Mouse (Mus musculus) myocyte (in vitro differentiated cells): Measurements from ENCODE around the gene Strada. TPM values are rescaled to one million over a fixed set of nuclear protein-coding genes. Genes with fewer than 3 reads are reported as not detected.

Source experiments
- H3K27me3 ChIP-seq: one replicate; pipeline ENCODE4 v1.6.1; 2011; ENCODE audit not compliant: control insufficient read depth, insufficient read depth, insufficient read length
- H3K36me3 ChIP-seq: one replicate; pipeline ENCODE4 v1.6.1; 2011; ENCODE audit not compliant: control insufficient read depth, insufficient read depth
- H3K4me2 ChIP-seq: one replicate; pipeline ENCODE4 v1.6.1; 2011; ENCODE audit warnings: low read depth, control low read depth
- H3K4me3 ChIP-seq: one replicate; pipeline ENCODE4 v1.5.1; 2011; ENCODE audit warnings: mild to moderate bottlenecking, control low read depth, moderate library complexity
- H3K79me2 ChIP-seq: one replicate; pipeline ENCODE4 v1.6.1; 2011; ENCODE audit not compliant: control insufficient read depth, insufficient read depth
- H3ac ChIP-seq: one replicate; pipeline ENCODE4 v1.6.1; 2011; ENCODE audit not compliant: control insufficient read depth, insufficient read length
- CEBPB ChIP-seq: IDR thresholded peaks from 2 replicates; pipeline ENCODE4 v1.6.1; 2011; ENCODE audit warnings: mild to moderate bottlenecking, moderate library complexity; ENCODE audit not compliant: poor library complexity, insufficient read depth, severe bottlenecking
- E2F4 ChIP-seq: IDR thresholded peaks from one replicate; pipeline ENCODE4 v1.6.1; 2011; ENCODE audit warnings: mild to moderate bottlenecking, control low read depth, moderate library complexity; ENCODE audit not compliant: insufficient read depth
- MAX ChIP-seq: IDR thresholded peaks from one replicate; pipeline ENCODE4 v1.6.1; 2011; ENCODE audit warnings: low read depth, mild to moderate bottlenecking, control low read depth
- MYOD1 ChIP-seq, 3 experiments: IDR thresholded peaks; one replicate each; pipeline ENCODE4 v1.6.1; 2011; ENCODE audit warnings: control low read depth in 2 of 3, low read depth in 2 of 3, mild to moderate bottlenecking in 2 of 3, moderate library complexity in 1 of 3; ENCODE audit not compliant: insufficient read length in 2 of 3, control insufficient read depth in 1 of 3
- MYOG ChIP-seq, 3 experiments: IDR thresholded peaks; one replicate each; pipeline ENCODE4 v1.6.1; 2011; ENCODE audit warnings: control low read depth in 2 of 3, low read depth in 2 of 3, mild to moderate bottlenecking in 2 of 3; ENCODE audit not compliant: insufficient read length in 2 of 3, control insufficient read depth in 1 of 3, insufficient read depth in 1 of 3
- POLR2A ChIP-seq: IDR thresholded peaks from one replicate; pipeline ENCODE4 v1.6.1; 2011; ENCODE audit warnings: low read depth, mild to moderate bottlenecking, control low read depth, moderate library complexity; ENCODE audit not compliant: insufficient read length
- POLR2AphosphoS2 ChIP-seq: IDR thresholded peaks from one replicate; pipeline ENCODE4 v1.6.1; 2011; ENCODE audit warnings: low read depth, control low read depth; ENCODE audit not compliant: insufficient read length
- REST ChIP-seq: IDR thresholded peaks from one replicate; pipeline ENCODE4 v1.6.1; 2011; ENCODE audit warnings: mild to moderate bottlenecking, control low read depth, moderate library complexity; ENCODE audit not compliant: insufficient read depth, insufficient read length
- SRF ChIP-seq: IDR thresholded peaks from one replicate; pipeline ENCODE4 v1.6.1; 2011; ENCODE audit warnings: low read depth; ENCODE audit not compliant: control insufficient read depth, insufficient read length
- TCF12 ChIP-seq: IDR thresholded peaks from one replicate; pipeline ENCODE4 v1.6.1; 2011; ENCODE audit warnings: mild to moderate bottlenecking, control low read depth; ENCODE audit not compliant: poor library complexity, insufficient read depth, severe bottlenecking
- TCF3 ChIP-seq: IDR thresholded peaks from one replicate; pipeline ENCODE4 v1.6.1; 2011; ENCODE audit warnings: low read depth, control low read depth; ENCODE audit not compliant: insufficient read length
- USF1 ChIP-seq: IDR thresholded peaks from one replicate; pipeline ENCODE4 v1.6.1; 2011; ENCODE audit warnings: low read depth, mild to moderate bottlenecking, control low read depth, moderate library complexity
- polyA plus RNA-seq: library from polyadenylated mRNA; unstranded; fragments of >200 nt; fragmentation: generic; extraction: Trizol; gene quantifications from one replicate; pipeline ENCODE4 v1.2.1, GENCODE M21; 2012; ENCODE audit warnings: missing spikeins

Gene Strada
- polyA plus RNA-seq, 1 experiment: 25.9 TPM

- peaks cover 17% of the 10 kb centered on the region for H3K36me3 ChIP-seq
- peak in 1 of 3 experiments; percentile 11 for TF ChIP-seq MYOG (IDR thresholded peaks at IDR 0.05; ENCODE audit: control insufficient read depth in 1 of 3, insufficient read depth in 1 of 3, insufficient read length in 2 of 3, low read depth in 2 of 3)
- peak; percentile 87 for TF ChIP-seq CEBPB
- no peak for TF ChIP-seq TCF3
- TF ChIP-seq MYOD1 (IDR thresholded peaks at IDR 0.05; ENCODE audit: control insufficient read depth in 1 of 3, insufficient read length in 2 of 3, low read depth in 2 of 3): peak in 1 of 3 experiments; percentile 40
- TF ChIP-seq USF1: peak; percentile 44
- peak; percentile 78 for TF ChIP-seq MAX
- peak; percentile 79 for TF ChIP-seq POLR2A
- no peak for TF ChIP-seq E2F4
- TF ChIP-seq TCF12: no peak
- peak; percentile 93 for TF ChIP-seq POLR2AphosphoS2
- no peak for TF ChIP-seq REST
- no peaks in the 10 kb centered on the region for H3K27me3 ChIP-seq
- H3K79me2 ChIP-seq: peaks cover 87% of the 10 kb centered on the region
- peak within 1 kb of the TSS; percentile 81 for H3K4me3 ChIP-seq
- H3K4me2 ChIP-seq: peak within 1 kb of the TSS; percentile 90
- H3ac ChIP-seq: peak within 1 kb of the TSS; percentile 97
Measured at GRCm38 (mm10) chr11:106215927-106216729, 14.2 kb upstream of the Strada start, which contains the start of gene Ccdc47. Gene Ccdc47 (minus strand): TSS chr11:106216344.

- peak overlapping the region; percentile 97 for H3ac ChIP-seq
- H3K79me2 ChIP-seq: peaks cover 81% of the 10 kb centered on the region
- 0 out of 2 replicates have a peak, but pooled peaks have one; percentile 43 for TF ChIP-seq CEBPB
- no peak for TF ChIP-seq TCF12
- peak overlapping the region; percentile 81 for H3K4me3 ChIP-seq
- H3K36me3 ChIP-seq: peaks cover 22% of the 10 kb centered on the region
- H3K27me3 ChIP-seq: no peaks in the 10 kb centered on the region
- peak overlapping the region; percentile 72 for H3K4me2 ChIP-seq
Measured at GRCm38 (mm10) chr11:106215450-106215859, 13.5 kb upstream of the Strada start.

GRCm38 (mm10) chr11:106214856-106215255 lies 12.9 kb upstream of the Strada start:
- peak overlapping the region; percentile 72 for H3K4me2 ChIP-seq
- TF ChIP-seq MYOD1 (IDR thresholded peaks at IDR 0.05; ENCODE audit: control insufficient read depth in 1 of 3, insufficient read length in 2 of 3, low read depth in 2 of 3) (no peak), MAX (no peak), POLR2A (no peak), USF1 (no peak), TCF3 (no peak), POLR2AphosphoS2 (no peak), SRF (no peak), TCF12 (no peak), E2F4 (no peak), CEBPB (no peak), REST (no peak), MYOG (IDR thresholded peaks at IDR 0.05; ENCODE audit: control insufficient read depth in 1 of 3, insufficient read depth in 1 of 3, insufficient read length in 2 of 3, low read depth in 2 of 3) (no peak)
- no peaks in the 10 kb centered on the region for H3K27me3 ChIP-seq
- H3K79me2 ChIP-seq: peaks cover 75% of the 10 kb centered on the region
- H3K4me3 ChIP-seq: peak overlapping the region; percentile 81
- H3ac ChIP-seq: no peak overlapping the region
- peaks cover 28% of the 10 kb centered on the region for H3K36me3 ChIP-seq

- Histone ChIP-seq H3K36me3 (peaks cover 47% of the 10 kb centered on the region), H3K27me3 (no peaks in the 10 kb centered on the region), H3K4me3 (no peak overlapping the region), H3ac (no peak overlapping the region), H3K79me2 (peaks cover 54% of the 10 kb centered on the region), H3K4me2 (no peak overlapping the region)
- TF ChIP-seq MAX (no peak), SRF (no peak), MYOD1 (IDR thresholded peaks at IDR 0.05; ENCODE audit: control insufficient read depth in 1 of 3, insufficient read length in 2 of 3, low read depth in 2 of 3) (no peak), E2F4 (no peak), POLR2A (no peak), POLR2AphosphoS2 (no peak), TCF3 (no peak), TCF12 (no peak), MYOG (IDR thresholded peaks at IDR 0.05; ENCODE audit: control insufficient read depth in 1 of 3, insufficient read depth in 1 of 3, insufficient read length in 2 of 3, low read depth in 2 of 3) (no peak)
Measured at GRCm38 (mm10) chr11:106212771-106213170, 10.8 kb upstream of the Strada start.
